Mouse (Mus musculus): ENCODE data around the gene Ranbp1.

DNA sequence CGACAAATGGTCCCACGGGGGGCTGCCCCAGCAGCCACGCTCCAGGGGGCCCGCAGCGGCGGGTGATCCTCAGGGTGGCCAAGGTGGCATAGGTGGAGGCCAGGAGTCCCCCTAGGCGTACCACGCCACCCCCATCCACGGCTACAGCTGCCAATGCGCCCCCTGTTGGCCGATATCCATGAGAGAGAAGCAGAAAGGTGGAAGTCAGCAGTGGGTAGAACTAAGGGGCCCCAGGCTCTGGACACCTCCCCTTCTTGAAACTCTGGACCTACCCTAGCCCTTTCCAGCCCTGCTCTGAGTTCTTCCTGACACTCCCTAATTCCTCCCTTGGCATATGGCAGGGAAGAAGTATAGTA, 27.0 kb downstream of the Ranbp1 start:
- TF ChIP-seq POLR2A (IDR thresholded peaks at IDR 0.05; ENCODE audit: borderline replicate concordance, low read depth, low read length), result no peak
- TF ChIP-seq CTCF (IDR thresholded peaks at IDR 0.05; ENCODE audit: low read depth, low read length), result 0 out of 2 replicates have a peak, but pooled peaks have one; percentile 15
